Mouse (Mus musculus) heart, adult 18-20 months (tissue): ENCODE data around the gene Acat3. TPM values are rescaled to one million over a fixed set of nuclear protein-coding genes. Genes with fewer than 3 reads are reported as not detected.
"Not testable (repeated sequence)": the region's sequence is repeated elsewhere in the genome, so short reads cannot be mapped to it uniquely, and the experiment has no call there.

Experiments used
- DNase-seq, 2 experiments: peaks; one replicate each; pipeline ENCODE4 v3.0.0; 2021 to 2022; ENCODE audit warnings: mixed read lengths in 1 of 2
- total RNA-seq, 2 experiments: library from RNA; stranded (reverse); gene quantifications; 2 replicates each; pipeline ENCODE4 v1.2.3; 2021

The Acat3 gene
- total RNA-seq, 2 experiments from 2014 or later, result not detected

DNA sequence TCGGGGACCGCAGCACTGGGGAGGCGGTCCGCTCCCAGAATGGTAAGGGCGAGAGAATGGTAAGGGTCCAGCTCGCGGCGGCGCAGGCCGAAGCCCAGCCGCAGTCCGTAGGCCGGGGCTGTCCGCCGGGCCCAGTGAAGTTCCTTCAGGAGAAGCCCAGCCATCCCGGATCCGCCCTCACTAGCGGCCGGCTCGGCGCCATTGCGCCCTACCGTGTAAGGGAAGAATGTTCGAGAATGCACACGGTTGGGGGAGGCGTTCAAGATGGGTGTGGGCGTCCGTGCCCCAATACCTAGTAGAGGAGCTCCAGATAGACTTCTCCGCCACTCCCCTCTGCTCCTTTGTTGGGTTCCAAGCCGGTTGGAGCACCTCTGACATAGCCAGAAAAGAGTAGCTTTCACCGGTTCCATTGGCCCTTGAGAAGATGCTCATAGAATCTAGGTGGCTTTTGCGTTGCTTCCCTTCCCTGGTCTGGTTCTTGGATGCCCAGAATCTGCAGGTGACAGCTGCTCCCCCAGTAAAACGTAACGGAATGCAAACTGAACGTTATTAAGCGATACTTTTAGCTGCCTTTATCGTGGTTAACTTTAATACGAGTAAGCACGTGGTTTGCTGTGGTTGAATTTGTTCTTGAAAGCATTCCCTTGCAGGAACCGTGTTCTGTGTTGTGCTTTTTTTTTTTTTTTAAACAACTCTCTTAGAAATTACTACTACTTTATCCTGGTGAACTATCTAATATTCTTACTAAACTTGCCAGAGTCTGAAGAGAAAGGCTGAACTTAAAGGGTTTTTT lies 23.6 kb downstream of the Acat3 start:
- DNase-seq, result no peak

DNA sequence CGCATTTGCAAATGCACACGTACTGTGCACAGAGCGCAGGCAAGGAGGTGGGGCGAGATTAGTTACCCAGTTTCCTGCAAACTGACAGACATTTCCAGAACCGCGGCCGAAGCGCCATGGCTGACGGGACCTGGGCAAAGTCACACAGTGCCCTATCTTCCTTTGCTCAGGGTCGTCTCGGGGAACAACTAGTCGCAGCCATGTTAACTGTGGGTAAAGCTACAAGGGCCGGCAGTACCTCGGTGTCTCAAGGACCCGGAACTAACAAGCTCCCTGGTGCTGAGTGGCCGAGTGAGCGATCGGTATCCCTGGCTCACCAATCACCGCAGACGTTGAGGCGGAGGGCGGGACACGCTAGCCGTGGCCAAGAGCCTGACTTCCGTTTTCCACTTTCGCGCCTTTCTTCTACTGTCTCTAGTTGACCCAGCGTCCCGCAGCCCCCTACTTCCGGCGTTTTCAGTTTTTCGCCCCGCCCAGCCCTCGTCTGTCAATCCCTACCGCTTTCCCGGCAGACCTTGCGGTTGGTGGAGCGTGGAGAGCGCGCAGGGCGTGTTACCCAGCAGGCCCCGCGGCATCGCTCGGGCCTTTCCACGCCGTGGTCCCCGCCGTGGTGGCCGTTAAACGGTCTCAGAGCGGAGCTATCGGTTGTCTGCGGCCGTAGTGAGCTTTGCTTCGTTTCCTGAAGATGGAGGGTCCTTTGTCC lies 24.4 kb downstream of the Acat3 start, which contains the start of gene Mrpl18:
TSS of gene Mrpl18 (minus strand) at position 465 of the 703 bp plus-strand sequence.
- DNase-seq, result peak; percentile 99 to 100

DNA sequence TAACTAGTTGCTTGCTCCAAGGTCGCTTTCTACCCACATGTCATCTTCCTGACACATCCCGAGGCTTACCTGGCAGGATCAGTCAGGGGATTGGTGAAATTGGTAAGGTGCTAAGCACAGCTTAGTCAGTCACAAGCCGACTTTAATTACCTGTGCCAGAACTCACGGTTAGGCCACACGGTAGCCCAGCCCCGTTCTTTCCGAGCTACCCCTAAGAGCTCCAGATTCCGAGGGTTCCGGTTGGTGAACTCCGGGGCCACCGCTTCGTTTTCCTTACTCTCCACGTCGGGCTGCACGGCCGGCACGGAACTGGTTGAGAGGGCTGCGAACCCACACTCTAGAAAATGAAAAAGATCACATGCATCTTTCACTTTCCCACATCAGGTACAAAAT lies 24.9 kb downstream of the Acat3 start, which contains the start of gene Tcp1:
TSS of gene Tcp1 (plus strand) at position 214 of the 393 bp plus-strand sequence.
- DNase-seq, result peak in 1 of 2 experiments; percentile 18

DNA sequence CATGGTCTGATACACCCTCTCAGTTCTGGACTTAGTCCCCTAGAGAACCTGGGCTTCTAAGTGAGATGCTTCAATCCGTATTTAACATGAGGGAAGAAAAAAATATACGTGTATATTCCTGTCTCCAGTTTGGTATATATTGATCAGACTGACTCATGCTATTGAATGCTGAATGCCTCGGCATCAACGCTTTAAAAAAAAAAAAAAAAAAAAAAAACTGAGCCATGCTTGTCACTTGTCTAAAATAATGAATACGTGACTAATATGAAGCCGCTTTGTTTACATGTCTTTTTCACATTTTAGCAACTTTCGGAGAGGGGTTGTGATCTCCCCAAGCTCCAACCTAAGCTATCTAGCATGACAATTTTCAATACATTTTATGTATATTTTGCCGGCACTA lies 30.0 kb downstream of the Acat3 start:
- DNase-seq, result no peak

DNA sequence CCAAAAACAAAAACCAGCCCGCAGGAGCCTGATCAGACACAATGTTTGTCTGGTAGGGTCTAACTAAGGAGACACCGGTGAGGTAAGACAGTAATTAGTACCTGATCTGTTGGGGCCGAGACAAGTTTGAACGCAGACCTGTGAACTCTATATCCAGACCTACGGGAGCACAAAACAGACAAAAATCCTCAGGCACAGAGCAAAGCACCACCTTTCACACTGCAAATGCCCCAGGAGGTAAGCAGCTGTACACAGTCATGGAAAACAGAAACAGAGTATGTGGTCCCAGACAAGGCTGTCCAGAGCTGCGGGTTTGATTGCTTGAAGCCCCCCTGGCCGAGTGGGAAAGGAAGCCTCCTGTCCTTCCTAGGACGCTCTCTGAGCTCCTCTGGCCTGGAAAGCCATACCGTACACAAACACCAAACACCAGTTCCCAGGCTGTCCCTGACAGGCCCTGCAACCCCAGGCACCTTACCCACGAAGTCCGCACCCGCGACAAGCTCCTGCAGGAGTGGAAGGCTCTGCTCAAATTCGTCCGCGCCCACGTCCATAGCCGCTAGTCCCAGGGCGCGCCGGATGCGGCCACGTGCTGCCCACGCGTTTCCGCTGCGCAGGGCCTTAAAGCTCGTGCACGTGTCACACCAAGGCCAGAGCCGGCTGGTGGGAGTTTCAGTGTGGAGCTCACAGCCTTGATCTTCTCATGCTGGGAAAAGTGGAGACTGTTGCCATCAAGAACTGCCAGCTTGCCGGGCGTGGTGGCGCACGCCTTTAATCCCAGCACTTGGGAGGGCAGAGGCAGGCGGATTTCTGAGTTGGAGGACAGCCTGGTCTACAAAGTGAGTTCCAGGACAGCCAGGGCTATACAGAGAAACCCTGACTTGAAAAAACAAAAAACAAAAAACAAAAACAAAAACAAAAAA lies 30.8 kb downstream of the Acat3 start, which contains the start of gene Pnldc1:
TSS of gene Pnldc1 (minus strand) at position 870 of the 920 bp plus-strand sequence.
- no peak for DNase-seq

DNA sequence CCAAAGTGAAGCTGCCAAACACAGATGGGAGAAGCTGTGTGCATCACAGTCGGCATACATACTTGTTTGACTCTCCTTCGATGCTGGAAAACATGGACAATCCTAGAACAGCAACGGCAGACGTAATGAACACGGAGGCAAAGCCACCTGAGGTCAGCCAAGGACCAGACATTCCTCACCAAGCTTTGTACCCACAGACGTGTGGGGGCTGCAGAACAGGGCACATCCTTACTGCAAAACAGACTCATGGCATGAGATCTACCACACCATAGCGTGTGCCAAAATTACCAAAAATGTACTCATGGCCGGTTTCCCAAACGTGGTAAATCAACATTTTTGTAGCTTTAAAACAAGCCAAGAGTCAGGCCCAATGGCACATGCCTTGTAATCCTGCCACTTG lies 34.0 kb downstream of the Acat3 start:
- no peak for DNase-seq

DNA sequence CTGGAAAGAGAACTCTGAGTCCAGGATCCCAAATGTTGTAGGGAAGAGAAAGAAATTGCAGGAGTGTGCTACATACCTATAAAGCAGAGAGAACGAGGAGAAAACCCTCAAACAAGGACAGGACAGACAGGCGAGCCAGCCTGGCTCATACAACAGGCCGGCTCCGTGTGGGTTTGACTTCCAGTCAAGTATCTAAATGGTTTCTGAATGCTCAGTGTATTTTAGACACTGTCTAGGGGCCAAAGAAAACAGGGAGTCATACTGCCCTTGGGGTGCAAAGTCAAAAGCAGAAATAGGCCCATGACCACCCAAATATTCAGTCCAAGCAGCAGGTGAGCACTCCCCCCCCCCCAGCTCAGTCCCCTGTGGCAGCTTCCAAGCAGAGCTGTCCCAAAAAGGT lies 34.6 kb downstream of the Acat3 start:
- no peak for DNase-seq

DNA sequence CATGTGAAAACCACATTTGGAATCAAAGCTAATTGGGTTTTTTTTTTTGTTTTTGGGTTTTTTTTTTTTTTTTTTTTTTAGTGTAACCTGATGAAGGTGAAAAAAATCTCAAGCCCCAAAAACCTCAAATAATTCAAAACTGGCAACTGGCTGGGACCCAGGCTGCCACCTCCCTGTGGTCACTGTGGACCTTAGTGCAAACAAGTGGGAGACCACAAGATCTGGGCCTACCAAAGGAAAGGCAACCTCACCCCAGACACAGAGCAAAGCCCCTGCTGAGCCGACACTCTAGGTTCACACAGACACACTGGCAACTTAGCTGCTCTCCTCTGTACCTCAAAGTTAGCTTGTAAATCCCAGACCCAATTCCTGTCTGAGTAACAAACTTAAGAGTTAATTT lies 36.1 kb downstream of the Acat3 start:
- DNase-seq, result no peak

DNA sequence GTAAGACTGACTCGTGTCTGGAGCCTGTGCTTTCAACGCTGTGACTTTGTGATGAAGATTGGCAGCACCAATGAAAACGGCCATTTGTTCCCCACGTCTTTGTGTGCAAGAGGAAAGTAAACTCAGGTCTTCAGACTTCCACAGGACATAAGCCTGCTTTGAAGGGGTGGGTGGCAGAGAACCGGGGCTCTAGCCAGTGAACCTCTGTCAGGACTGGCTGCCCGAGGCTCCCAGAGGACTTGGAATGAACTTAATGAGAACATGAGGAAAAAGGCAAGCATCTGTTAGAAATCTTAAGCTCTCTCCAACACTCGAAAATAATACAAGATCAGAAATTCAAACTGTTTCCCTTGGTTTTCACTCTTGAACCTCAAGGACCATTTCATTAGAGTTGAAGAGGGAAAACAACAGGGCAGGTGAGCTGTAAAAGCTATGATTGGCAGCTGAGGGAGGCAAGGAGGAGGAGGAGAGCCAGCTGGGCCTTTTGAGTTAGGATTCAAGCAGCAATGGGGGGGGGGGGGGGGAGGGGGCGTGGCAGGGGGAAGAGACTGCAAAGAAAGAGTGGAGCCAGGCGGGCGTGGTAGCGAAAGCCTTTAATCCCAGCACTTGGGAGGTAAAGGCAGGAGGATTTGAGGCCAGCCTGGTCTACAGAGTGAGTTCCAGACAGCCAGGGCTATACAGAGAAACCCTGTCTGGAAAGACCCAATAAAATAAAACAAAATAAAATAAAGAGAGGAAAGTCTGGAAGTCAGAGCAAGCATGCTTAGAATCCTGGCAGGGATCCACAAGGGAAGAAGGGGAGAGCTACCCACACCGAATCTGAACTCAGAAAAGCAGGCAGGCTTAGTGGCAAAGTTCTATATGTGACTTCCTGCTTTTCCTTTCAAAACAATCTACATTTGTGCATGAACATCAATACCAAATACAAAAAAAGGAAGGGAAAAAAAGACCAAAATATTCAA lies 36.7 kb downstream of the Acat3 start:
- DNase-seq, result no peak

DNA sequence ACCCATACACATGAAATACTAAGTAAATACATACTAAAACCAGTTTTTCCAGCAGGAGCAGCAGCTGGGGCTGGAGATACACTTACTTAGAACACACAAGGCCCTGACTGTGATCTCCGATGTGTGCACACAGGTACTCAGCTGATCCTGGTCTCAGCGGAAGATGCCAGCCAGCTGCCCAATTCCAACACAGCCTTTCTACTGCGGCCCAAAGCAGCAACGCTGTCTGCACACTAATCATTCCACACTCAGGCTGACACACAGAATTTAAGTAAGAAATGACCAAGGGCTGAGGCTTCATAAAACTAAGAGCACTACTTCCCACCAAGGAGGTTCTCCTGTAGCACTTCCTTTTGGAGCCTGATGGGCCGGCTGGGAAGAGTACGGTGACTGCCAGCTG lies 38.1 kb downstream of the Acat3 start:
- no peak for DNase-seq

DNA sequence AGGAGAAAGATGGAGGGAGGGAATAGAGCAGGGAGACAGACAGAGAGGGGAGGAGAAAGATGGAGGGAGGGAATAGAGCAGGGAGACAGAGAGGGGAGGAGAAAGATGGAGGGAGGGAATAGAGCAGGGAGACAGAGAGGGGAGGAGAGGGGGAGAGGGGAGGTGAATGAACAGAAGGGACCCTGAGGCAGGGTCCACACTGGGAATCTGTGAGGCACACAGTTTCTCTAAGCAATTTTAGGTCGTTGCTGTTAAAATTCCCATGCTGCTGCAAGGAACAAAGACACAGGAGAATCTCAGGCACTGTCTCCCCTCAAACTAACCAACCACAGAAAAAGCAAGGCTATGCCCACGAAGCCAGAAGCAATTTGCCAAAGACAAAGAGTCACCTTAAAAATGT lies 41.8 kb downstream of the Acat3 start:
- DNase-seq, result not testable (repeated sequence)

DNA sequence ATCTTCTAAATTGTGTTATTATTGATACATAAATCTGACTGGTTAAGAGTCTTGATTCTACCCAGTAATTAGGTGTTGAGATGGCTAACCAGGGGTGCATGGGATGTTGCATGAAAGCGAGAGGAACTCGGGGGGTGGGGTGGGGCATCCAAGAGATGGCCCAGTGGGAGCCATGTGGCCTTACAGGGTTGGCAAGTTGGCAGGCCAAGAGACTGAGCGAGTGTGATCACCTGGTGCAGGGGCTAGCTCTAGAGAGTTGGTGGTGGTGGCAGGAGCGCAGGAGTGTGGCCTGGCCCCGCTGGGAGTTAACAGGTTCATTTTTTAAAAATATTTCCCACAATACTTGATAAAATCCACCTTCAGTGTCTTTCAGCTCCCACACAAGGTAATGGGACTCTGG lies 42.7 kb downstream of the Acat3 start:
- DNase-seq, result no peak

DNA sequence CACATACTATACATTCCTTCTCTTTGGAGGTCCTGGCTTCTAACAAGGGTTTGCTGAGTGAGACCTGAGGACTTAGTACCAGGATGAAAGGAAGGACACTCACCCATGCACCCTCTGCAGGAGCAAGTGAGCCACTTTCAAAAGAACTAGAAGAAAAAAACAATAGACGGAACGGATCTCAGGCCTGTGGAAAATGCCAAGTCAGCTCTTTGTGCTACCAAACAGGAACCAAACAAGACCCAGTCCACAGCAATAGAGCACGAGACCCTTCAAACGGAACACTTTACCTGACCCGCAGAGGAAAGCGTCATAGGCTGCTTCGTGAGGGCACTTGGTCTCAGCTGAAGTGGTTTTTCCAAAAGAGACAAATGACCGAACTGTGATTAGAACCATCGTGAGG lies 48.4 kb downstream of the Acat3 start:
- no peak for DNase-seq

DNA sequence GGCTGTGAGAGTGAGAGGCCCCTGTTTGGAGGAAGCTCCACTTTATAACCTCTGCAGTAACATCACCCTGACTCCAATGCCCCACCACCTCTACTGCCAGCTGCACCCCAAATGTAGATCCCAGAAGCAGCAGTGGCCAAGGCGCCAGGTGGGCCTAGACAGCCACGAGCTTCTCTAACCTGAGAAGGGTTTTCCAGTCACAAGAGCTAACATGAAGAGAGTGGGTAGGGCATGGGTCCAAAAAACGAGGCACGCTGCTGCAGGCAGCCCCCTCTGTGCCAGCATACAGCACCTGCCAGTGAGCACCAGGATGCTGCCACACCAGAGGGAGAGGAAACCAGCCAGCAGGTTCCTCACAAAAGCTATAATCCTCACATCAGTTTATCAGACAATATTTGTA lies 49.3 kb downstream of the Acat3 start:
- no peak for DNase-seq

DNA sequence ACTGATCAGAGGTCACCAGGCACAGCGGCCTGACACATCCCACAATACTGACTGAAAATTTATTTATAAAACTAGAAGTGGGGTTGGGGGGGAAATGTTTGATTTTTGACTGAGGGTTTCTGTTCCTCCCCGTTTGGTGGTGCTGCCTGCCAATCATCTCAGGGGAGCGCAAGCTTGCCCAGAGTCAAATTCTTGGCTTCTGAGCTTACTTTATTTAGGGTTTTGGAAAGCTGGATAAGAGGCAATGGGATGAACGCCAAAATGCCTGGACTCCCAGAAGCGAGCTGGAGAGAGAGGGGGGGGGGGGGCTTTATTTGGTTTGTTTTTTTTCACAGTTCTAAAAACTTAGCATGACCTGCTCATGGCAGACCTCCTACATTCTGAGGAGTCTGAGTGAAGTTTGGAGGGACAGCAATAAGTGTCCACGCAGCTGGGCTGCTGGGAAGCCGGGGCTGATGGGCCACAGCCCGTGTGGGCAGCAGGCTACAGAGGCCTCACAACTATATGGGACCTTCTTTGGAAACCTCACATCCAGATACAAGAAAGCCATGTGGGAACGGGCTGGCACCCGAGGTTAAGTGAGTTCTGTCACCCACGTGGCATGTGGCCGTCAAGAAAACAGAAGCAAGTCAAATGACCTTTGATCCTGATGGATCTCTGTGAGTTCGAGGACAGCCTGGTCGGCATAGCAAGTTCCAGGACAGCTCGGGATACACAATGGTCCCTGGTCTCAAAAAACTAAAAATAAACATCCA lies 53.2 kb downstream of the Acat3 start:
- peak; percentile 56 to 69 for DNase-seq

DNA sequence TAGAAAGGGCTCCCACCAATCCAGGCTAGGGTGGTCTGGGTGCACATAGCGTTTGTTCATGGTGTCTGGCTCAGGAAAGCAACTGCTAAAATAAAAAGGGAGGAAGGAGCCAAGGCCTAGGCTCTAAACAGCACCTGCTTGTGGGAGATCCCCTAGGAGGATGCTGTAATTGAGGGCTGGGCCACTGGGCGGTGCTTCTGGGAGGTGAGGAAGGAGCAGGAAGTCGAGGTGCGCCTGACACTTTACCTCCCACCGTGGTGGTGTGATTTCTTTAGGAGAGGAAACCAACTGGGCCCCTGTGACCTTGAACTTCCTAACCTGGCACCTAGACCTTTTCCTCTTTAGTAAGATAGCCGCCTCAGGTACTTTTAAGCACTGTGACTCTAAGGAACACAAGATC lies 53.8 kb downstream of the Acat3 start:
- DNase-seq, result no peak

DNA sequence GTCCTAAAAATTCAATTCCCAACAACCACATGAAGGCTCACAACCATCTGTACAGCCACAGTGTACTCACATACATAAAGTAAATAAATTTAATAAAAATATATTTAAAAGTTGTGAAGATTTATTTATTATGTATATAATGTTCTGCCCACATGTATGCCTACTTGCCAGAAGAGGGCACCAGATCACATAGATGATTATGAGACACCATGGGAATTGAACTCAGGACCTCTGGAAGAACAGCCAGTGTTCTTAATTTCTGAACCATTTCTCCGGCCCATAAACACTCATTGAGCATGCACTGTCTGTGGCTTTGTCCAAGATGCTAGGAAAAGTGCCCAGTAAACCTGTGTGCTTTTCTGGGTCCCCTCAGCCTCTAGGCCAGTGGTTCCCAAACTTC lies 59.2 kb downstream of the Acat3 start:
- no peak for DNase-seq

DNA sequence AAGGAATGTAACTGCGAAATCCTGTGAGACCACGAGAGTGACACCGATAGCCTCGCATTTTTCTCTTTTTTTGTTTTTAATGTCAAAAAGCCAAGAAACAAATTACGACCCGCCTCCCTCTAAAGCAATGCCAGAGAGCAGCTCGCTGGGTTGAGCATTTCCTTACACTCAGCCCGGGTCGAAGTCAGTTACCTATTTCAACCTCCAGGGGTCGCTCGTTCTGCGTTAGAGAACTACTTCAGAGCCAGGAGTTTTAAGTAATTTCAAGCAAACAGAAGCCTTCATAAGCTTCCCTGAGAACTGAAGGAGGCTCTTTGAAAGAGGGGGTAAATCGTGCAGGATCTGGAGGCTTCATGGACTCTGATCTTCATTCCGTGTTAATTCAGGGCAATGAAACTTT lies 60.2 kb downstream of the Acat3 start:
- peak; percentile 79 to 90 for DNase-seq

DNA sequence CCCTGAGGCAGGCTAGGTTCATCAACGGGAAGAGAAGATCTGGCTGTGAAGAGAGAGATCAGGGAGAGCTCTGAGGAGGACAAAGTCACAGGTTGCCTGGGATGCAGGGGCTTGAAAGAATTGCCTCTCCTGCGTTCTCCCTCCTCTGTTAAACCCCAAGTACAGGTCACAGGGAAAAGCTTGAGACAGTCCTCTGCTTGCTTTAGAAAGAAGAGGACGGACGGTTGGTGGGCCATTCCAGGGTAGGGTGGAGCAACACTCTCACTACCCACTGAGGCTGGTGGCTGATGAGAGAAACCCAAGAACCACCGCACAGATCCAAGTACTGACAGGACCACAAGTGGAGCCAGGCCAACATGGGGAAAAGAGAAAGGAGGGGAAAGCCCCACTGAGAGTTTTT lies 64.7 kb downstream of the Acat3 start, which contains the start of gene Mrgprh:
TSS of gene Mrgprh (plus strand) at position 301 of the 400 bp plus-strand sequence.
- DNase-seq, result no peak
